Mouse (Mus musculus) kidney, embryonic 16.5 days (tissue): ENCODE results near the gene Prpsap2. TPM values are rescaled to one million over a fixed set of nuclear protein-coding genes. Genes with fewer than 3 reads are reported as not detected.

Experiments
- ATAC-seq: fragments of 200-750 bp; cut with Nextera tagmentation; 2 replicates; pipeline ENCODE4 v1.8.0; 2017; ENCODE audit warnings: moderate TSS enrichment; ENCODE audit not compliant: low FRiP score, low TSS enrichment
- H3K27ac ChIP-seq: fragments of 300-500 bp; sonication (generic); 2 replicates; pipeline ENCODE4 v1.5.1; 2014; ENCODE audit warnings: low read length
- H3K27me3 ChIP-seq: fragments of 300-500 bp; sonication (generic); 2 replicates; pipeline ENCODE4 v1.6.1; 2014; ENCODE audit warnings: low read length, control low read depth, mixed read lengths; ENCODE audit not compliant: insufficient read depth
- H3K36me3 ChIP-seq: fragments of 300-500 bp; sonication (generic); 2 replicates; pipeline ENCODE4 v1.6.1; 2014; ENCODE audit warnings: low read length, control low read depth, mixed read lengths; ENCODE audit not compliant: insufficient read depth
- H3K4me1 ChIP-seq: fragments of 300-500 bp; sonication (generic); 2 replicates; pipeline ENCODE4 v1.6.1; 2014; ENCODE audit warnings: low read length, control low read depth, mixed read lengths; ENCODE audit not compliant: insufficient read depth
- H3K4me2 ChIP-seq: fragments of 300-500 bp; sonication (generic); replicated peaks from 2 replicates; pipeline ENCODE4 v1.6.1; 2014; ENCODE audit warnings: low read depth, low read length
- H3K4me3 ChIP-seq: fragments of 300-500 bp; sonication (generic); 2 replicates; pipeline ENCODE4 v1.5.1; 2014; ENCODE audit warnings: mild to moderate bottlenecking, low read length
- H3K9ac ChIP-seq: fragments of 300-500 bp; sonication (generic); replicated peaks from 2 replicates; pipeline ENCODE4 v1.6.1; 2014; ENCODE audit warnings: low read length
- H3K9me3 ChIP-seq: fragments of 300-500 bp; sonication (generic); 2 replicates; pipeline ENCODE4 v1.6.1; 2016; ENCODE audit warnings: low read length, control low read depth
- WGBS: fragments of 180-500 bp; shearing (Covaris S2); extraction: QIAGEN DNeasy Blood & Tissue Kit; methylation state at CpG from one replicate; pipeline ENCODE4 v1.1.7; 2014; 5-methylcytosine and 5-hydroxymethylcytosine counted together
- polyA plus RNA-seq: library from polyadenylated mRNA; unstranded; fragments of >200 nt; fragmentation: Nextera tagmentation; extraction: Ambion mirVana; gene quantifications from 2 replicates; pipeline ENCODE4 v1.2.1, GENCODE M21; 2015

Gene Prpsap2
- polyA plus RNA-seq, 1 experiment from 2014 or later = 33.3 TPM

DNA sequence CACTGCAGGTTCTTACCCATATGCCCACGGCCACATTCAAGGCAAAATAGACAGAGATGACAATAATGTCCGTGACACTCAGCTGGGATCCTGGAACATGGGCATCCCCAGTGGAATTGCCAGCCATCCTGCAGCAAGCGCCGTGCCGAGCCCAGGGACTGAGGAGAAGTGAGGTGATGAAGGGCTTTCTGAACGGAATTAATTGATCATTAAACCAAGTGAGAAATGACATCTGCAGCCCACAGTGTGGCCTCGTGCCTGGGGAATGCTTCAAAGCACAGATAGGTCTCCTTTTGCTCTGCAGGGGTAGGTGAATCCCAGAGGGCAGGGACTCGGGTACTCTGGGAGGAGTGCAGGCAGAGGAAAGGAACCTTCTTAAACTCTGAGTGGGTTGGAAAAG, 42.1 kb downstream of the Prpsap2 start:
- Histone ChIP-seq H3K9me3 (no peaks in the 10 kb centered on the region), H3K36me3 (no peaks in the 10 kb centered on the region), H3K27me3 (no peaks in the 10 kb centered on the region), H3K27ac (no peak overlapping the region), H3K4me1 (no peaks in the 10 kb centered on the region), H3K4me2 (no peak overlapping the region), H3K9ac (no peak overlapping the region), H3K4me3 (no peak overlapping the region)
- no peak for ATAC-seq
- WGBS = 71% methylated on average over 8 of the region's 8 CpGs

DNA sequence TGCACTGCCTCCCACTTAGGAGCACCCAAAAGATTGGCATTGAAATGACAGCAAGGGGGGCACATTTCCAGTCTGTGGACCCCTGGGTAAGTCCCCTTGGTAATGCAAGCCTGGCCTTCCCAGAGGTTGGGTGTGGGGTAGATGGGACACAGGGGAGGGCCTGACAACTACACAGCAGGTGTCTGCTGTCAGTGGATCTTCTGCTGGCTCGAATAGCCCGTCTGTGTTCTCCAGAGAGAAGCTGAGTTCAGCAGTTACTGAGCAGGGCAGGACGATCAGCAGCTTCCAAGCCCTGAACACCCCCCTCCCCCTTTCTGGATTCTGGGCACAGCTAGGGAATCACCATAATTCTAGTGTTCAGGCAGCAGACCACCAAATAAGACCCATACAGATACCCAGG, 42.5 kb downstream of the Prpsap2 start:
- no peak for ATAC-seq
- Histone ChIP-seq H3K9me3 (no peaks in the 10 kb centered on the region), H3K27ac (no peak overlapping the region), H3K4me2 (no peak overlapping the region), H3K4me3 (no peak overlapping the region), H3K9ac (no peak overlapping the region), H3K27me3 (no peaks in the 10 kb centered on the region), H3K36me3 (no peaks in the 10 kb centered on the region), H3K4me1 (no peaks in the 10 kb centered on the region)
- 26% methylated on average over 3 of the region's 3 CpGs for WGBS

DNA sequence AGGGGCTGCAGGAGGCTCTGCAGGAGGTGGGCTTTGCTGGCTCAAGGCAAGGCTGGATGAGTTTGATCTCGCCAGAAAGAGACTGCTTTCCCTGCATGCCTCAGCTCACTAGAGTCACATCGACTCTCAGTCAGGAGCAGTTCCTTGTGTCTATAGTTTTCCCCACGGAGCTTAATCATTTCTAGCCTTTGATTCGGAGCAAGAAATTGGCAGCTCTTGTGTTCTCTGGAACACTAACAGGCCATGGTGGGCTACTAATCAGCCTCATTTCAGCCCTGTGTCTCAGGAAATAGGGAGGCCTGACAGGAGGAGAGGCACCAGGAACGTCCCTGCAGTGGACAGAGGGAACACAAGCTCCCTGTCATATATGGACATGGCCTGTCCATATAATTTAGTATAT, 43.9 kb downstream of the Prpsap2 start:
- WGBS = 64% methylated on average over 5 of the region's 5 CpGs
- H3K36me3 ChIP-seq = no peaks in the 10 kb centered on the region
- H3K27ac ChIP-seq = no peak overlapping the region
- no peak overlapping the region for H3K4me3 ChIP-seq
- no peak for ATAC-seq
- H3K4me2 ChIP-seq = no peak overlapping the region
- no peaks in the 10 kb centered on the region for H3K9me3 ChIP-seq
- H3K4me1 ChIP-seq = no peaks in the 10 kb centered on the region
- no peaks in the 10 kb centered on the region for H3K27me3 ChIP-seq
- H3K9ac ChIP-seq = no peak overlapping the region

DNA sequence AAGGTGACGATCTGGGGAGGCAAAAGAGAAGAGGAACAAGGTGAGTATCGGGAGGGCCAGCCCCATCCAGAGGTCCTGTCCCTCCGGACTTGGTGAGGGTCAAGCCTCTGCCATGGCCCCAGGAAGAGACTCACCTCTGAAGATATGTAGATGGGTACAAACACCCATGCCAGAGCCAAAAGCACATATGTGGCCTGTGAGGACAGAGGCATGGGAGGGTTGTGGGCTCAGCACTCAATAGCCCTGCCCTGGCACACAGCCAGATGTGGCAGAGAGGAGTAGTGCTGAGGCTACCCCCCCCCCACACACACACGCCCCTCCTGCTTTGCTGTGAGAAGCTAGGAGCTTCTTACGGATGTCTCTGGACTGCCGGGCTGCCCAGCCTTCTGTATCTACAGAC, 46.8 kb downstream of the Prpsap2 start:
- H3K9me3 ChIP-seq = no peaks in the 10 kb centered on the region
- peak; percentile 17; the same call in 1 of the 2 replicates for ATAC-seq
- 65% methylated on average over 6 of the region's 6 CpGs for WGBS
- H3K9ac ChIP-seq = no peak overlapping the region
- no peaks in the 10 kb centered on the region for H3K4me1 ChIP-seq
- no peak overlapping the region for H3K4me3 ChIP-seq
- no peak overlapping the region for H3K4me2 ChIP-seq
- no peak overlapping the region for H3K27ac ChIP-seq
- no peaks in the 10 kb centered on the region for H3K36me3 ChIP-seq
- H3K27me3 ChIP-seq = no peaks in the 10 kb centered on the region

DNA sequence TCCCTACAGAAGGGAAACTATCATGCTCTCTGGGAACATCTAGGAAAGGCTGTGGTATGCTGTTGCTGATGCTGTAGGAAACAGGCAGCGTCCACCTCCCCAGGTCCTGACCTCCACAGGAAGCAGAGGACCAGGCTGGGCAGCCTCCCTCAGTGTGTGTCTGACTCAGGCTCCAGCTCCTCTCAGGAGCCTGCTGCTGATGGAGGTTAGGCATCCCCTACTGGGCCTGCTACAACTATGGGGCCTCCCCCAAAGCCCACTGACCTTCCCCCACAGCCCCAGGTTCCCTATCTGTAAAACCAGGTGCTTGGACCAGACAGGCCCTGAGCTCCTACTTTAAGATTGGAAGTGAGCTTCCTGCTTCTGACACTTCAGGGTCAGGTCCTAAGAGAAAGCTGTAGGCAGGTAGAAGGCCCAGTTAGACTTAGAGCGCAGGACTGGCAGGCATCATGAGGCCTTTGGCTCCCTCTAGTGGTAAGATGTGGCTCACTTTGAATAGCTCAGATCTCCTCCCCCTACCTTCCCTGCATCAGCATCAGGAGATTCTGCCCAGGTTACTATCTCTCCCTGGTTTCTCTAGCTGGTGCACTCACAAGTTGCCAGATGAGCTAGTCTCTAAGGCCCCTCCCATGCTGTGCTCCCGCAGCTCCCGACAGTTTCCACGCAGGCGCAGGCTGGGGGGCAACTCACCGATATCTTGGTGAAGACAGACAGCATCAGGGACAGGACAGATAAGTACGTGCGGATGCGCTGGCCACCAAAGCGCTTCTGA, 47.4 kb downstream of the Prpsap2 start:
- Histone ChIP-seq H3K36me3 (no peaks in the 10 kb centered on the region), H3K27me3 (no peaks in the 10 kb centered on the region), H3K4me3 (no peak overlapping the region), H3K27ac (no peak overlapping the region), H3K4me2 (no peak overlapping the region), H3K9me3 (no peaks in the 10 kb centered on the region), H3K9ac (0 out of 2 replicates have a peak overlapping the region, but pooled peaks have one; percentile 33), H3K4me1 (no peaks in the 10 kb centered on the region)
- ATAC-seq = peak; percentile 73
- 48% methylated on average over 11 of the region's 11 CpGs for WGBS

DNA sequence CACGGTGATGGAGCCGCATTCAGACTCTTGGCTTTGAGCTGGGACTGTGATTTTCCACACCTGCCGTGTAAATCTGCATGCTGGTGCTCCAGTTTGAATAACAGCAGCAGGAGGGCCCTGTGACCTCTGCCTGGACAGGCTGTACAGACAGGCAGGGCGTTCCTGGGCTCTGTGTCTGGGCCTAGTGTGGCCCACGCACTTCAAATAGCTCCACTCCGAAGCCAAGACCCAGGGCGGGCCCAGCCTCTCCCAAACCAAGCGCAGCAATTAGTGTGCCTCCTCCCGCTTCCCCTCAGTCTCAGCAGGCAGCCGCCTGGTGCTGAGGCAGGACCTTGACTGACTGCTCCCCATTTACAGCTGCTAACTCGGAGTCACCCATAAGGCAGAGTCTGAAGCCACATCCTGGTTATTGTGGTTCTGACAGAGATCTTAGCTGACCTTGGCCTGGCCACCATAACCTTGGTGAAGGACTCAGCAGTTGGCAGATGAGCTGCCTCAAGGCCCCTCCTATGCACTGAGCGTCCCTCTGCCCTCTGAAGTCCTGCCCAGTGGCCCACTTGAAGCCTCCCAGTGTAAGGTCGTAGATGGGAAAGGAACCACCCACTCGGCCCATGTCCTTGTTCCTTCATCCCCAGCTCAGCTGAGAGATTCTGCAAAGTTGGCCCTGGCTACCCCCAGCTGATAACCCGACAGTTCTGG, 48.6 kb downstream of the Prpsap2 start:
- no peak overlapping the region for H3K4me3 ChIP-seq
- no peak for ATAC-seq

DNA sequence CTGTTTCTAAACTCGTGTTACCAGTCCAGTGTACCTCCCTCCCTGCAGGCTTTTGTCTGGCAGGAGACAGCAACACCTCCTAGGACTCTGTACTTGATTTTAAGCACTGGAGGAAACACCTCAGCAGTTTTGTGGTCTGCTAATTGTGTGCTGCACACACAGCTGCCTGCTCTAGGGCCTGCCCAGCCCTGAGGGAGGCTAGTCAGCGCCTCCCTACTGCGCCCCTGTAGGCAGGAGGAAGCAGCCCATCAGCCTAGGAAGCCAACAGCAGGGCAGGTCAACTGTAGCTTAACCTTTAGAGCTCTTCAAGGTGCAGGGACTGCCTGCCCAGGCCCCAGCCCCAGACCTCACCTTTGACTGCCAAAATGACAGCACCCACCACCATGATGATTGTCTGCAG, 53.0 kb downstream of the Prpsap2 start:
- Histone ChIP-seq H3K27ac (no peak overlapping the region), H3K4me2 (no peak overlapping the region), H3K4me1 (no peaks in the 10 kb centered on the region), H3K9ac (no peak overlapping the region; the same call in 1 of the 2 replicates), H3K27me3 (no peaks in the 10 kb centered on the region), H3K36me3 (no peaks in the 10 kb centered on the region), H3K4me3 (no peak overlapping the region), H3K9me3 (no peaks in the 10 kb centered on the region)
- 65% methylated on average over 3 of the region's 3 CpGs for WGBS
- ATAC-seq = no peak

More for the DNA sequence above, 48.6 kb downstream of the Prpsap2 start:
- Histone ChIP-seq H3K27ac (no peak overlapping the region), H3K9me3 (no peaks in the 10 kb centered on the region), H3K4me2 (no peak overlapping the region), H3K4me1 (no peaks in the 10 kb centered on the region), H3K36me3 (no peaks in the 10 kb centered on the region), H3K9ac (no peak overlapping the region), H3K27me3 (no peaks in the 10 kb centered on the region)
- 51% methylated on average over 15 of the region's 15 CpGs for WGBS

DNA sequence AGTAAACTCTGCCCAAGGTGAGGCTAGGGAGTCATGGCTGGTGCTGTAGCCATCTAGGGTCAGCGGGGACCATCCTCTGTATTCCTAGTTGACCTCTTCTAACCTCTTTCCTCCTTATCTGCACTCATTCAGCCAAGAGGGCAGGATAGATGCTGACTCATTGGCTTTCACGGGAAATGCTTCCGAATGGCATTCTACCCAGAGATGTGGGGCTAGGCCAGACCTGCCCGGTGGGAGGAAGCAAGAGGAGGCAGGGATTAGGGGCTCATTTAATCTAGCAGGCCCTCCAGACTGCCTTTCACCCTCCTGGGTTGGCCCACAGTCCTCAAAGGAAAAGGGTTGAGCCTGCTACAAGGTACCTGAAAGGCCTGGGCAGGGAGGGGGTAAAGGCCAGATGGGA, 55.7 kb downstream of the Prpsap2 start:
- ATAC-seq = no peak
- no peak overlapping the region for H3K4me2 ChIP-seq
- H3K9me3 ChIP-seq = no peaks in the 10 kb centered on the region
- 68% methylated on average over 4 of the region's 4 CpGs for WGBS
- no peak overlapping the region for H3K4me3 ChIP-seq
- H3K27ac ChIP-seq = no peak overlapping the region
- no peaks in the 10 kb centered on the region for H3K36me3 ChIP-seq
- no peaks in the 10 kb centered on the region for H3K27me3 ChIP-seq
- H3K4me1 ChIP-seq = peaks cover 3% of the 10 kb centered on the region
- H3K9ac ChIP-seq = no peak overlapping the region; the same call in 1 of the 2 replicates

DNA sequence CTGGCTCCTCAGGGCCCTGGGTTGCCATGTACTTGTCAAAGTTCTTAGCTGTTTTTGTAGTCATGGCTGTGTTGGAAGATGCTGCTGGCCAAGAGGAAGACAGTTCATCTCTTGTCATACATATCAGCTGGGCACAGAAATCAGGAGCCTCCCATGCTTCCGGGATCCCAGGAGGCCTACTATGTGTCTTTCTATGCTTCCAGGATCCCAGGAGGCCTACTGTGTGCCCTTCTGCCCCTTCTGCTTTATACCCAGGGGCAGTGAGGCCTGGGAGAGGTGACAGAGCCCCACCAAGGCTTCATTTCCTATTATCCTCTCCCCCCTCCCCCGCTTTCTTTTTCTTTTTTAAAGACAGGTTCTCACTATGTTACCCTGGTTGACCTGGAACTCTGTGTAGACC, 56.3 kb downstream of the Prpsap2 start:
- H3K9ac ChIP-seq = no peak overlapping the region
- ATAC-seq = no peak
- WGBS = 92% methylated on average over 2 of the region's 2 CpGs

DNA sequence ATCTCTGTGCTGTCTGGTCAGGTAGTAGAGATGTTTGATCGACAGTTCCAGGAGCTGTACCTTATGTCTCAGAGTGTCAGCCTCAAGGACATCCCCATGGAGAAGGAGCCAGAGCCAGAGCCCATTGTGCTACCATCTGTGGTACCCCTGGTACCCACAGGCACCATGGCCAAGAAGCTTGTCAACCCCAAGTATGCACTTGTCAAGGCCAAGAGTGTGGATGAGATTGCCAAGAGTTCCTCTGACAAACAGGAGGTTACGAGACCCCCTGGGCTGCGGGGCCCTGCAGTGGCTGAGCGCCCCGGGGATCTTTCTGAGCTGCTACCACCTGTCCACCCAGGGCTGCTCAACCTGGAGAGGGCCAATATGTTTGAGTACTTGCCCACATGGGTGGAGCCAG, 59.4 kb downstream of the Prpsap2 start:
- H3K4me1 ChIP-seq = peaks cover 16% of the 10 kb centered on the region
- H3K4me2 ChIP-seq = no peak overlapping the region
- H3K9me3 ChIP-seq = no peaks in the 10 kb centered on the region
- WGBS = 97% methylated on average over 5 of the region's 5 CpGs
- ATAC-seq = no peak
- H3K36me3 ChIP-seq = no peaks in the 10 kb centered on the region
- no peaks in the 10 kb centered on the region for H3K27me3 ChIP-seq
- H3K4me3 ChIP-seq = no peak overlapping the region
- H3K9ac ChIP-seq = no peak overlapping the region
- no peak overlapping the region for H3K27ac ChIP-seq

More for the DNA sequence above, 56.3 kb downstream of the Prpsap2 start:
- H3K4me1 ChIP-seq = peaks cover 6% of the 10 kb centered on the region
- H3K36me3 ChIP-seq = no peaks in the 10 kb centered on the region
- no peak overlapping the region for H3K4me3 ChIP-seq
- H3K9me3 ChIP-seq = no peaks in the 10 kb centered on the region
- H3K27ac ChIP-seq = no peak overlapping the region
- no peaks in the 10 kb centered on the region for H3K27me3 ChIP-seq
- H3K4me2 ChIP-seq = no peak overlapping the region
